Mouse (Mus musculus) limb, embryonic 15.5 days (tissue): ENCODE results near the gene Amz1. TPM values are rescaled to one million over a fixed set of nuclear protein-coding genes. Genes with fewer than 3 reads are reported as not detected.
A peak's percentile ranks its signal among the peaks of the same experiment; 100 is the strongest.

Experiments
- ATAC-seq: fragments of 200-750 bp; cut with Nextera tagmentation; 2 replicates; pipeline ENCODE4 v1.8.0; 2017; ENCODE audit warnings: low read depth, moderate TSS enrichment; ENCODE audit not compliant: insufficient number of reproducible peaks, low FRiP score, low TSS enrichment
- H3K27ac ChIP-seq: fragments of 300-500 bp; sonication (generic); 2 replicates; pipeline ENCODE4 v1.5.1; 2015; ENCODE audit warnings: moderate library complexity, mild to moderate bottlenecking, inconsistent platforms
- H3K27me3 ChIP-seq: fragments of 300-500 bp; sonication (generic); 2 replicates; pipeline ENCODE4 v1.6.1; 2015; ENCODE audit warnings: inconsistent platforms
- H3K36me3 ChIP-seq: fragments of 300-500 bp; sonication (generic); 2 replicates; pipeline ENCODE4 v1.6.1; 2015; ENCODE audit warnings: inconsistent platforms
- H3K4me1 ChIP-seq: fragments of 300-500 bp; sonication (generic); 2 replicates; pipeline ENCODE4 v1.6.1; 2015; ENCODE audit warnings: inconsistent platforms
- H3K4me2 ChIP-seq: fragments of 300-500 bp; sonication (generic); 2 replicates; pipeline ENCODE4 v1.6.1; 2015; ENCODE audit warnings: mild to moderate bottlenecking, inconsistent platforms
- H3K4me3 ChIP-seq: fragments of 300-500 bp; sonication (generic); 2 replicates; pipeline ENCODE4 v1.5.1; 2015; ENCODE audit warnings: mild to moderate bottlenecking, inconsistent platforms
- H3K9ac ChIP-seq: fragments of 300-500 bp; sonication (generic); 2 replicates; pipeline ENCODE4 v1.6.1; 2015; ENCODE audit warnings: inconsistent platforms
- H3K9me3 ChIP-seq: fragments of 300-500 bp; sonication (generic); 2 replicates; pipeline ENCODE4 v1.6.1; 2016; ENCODE audit warnings: inconsistent platforms
- WGBS: fragments of 180-500 bp; shearing (Covaris S2); methylation state at CpG from one replicate; pipeline ENCODE4 v1.1.7; 2015; 5-methylcytosine and 5-hydroxymethylcytosine counted together
- polyA plus RNA-seq: library from polyadenylated mRNA; unstranded; fragments of >200 nt; fragmentation: Nextera tagmentation; extraction: Ambion mirVana; gene quantifications from 2 replicates; pipeline ENCODE4 v1.2.1, GENCODE M21; 2015

Amz1 gene
- polyA plus RNA-seq: 1.5 and 2.3 TPM in 2 replicates

- no peak within 1 kb of the TSS for H3K4me3 ChIP-seq
- H3K36me3 ChIP-seq: peaks cover 12% of the 10 kb centered on the region
- H3K4me1 ChIP-seq: no peaks in the 10 kb centered on the region
- H3K27ac ChIP-seq: no peak within 1 kb of the TSS
- H3K27me3 ChIP-seq: no peaks in the 10 kb centered on the region
- no peak within 1 kb of the TSS for H3K4me2 ChIP-seq
- ATAC-seq: 0 out of 2 replicates have a peak, but pooled peaks have one; percentile 18
- no peaks in the 10 kb centered on the region for H3K9me3 ChIP-seq
- WGBS: 82% methylated on average over 13 of the region's 13 CpGs
- no peak within 1 kb of the TSS for H3K9ac ChIP-seq
These were observed at the start of gene Amz1 for GRCm38 (mm10) chr5:140723822-140724221. Gene Amz1, plus strand, starts transcription at chr5:140724127.

- Histone ChIP-seq H3K27me3 (no peaks in the 10 kb centered on the region), H3K9me3 (no peaks in the 10 kb centered on the region), H3K36me3 (peaks cover 79% of the 10 kb centered on the region), H3K4me1 (0 out of 2 replicates have a peak, but pooled peaks cover 8% of the 10 kb centered on the region), H3K4me3 (no peak overlapping the region), H3K9ac (no peak overlapping the region), H3K27ac (no peak overlapping the region), H3K4me2 (no peak overlapping the region)
- 60% methylated on average over 11 of the region's 11 CpGs for WGBS
- no peak for ATAC-seq
These were observed 48.8 kb upstream of the Amz1 start for GRCm38 (mm10) chr5:140675079-140675478.

GRCm38 (mm10) chr5:140675640-140676039 lies 48.3 kb upstream of the Amz1 start:
- no peaks in the 10 kb centered on the region for H3K27me3 ChIP-seq
- no peak for ATAC-seq
- no peak overlapping the region for H3K9ac ChIP-seq
- H3K27ac ChIP-seq: no peak overlapping the region; the same call in 1 of the 2 replicates
- no peak overlapping the region for H3K4me2 ChIP-seq
- no peak overlapping the region for H3K4me3 ChIP-seq
- H3K9me3 ChIP-seq: no peaks in the 10 kb centered on the region
- WGBS: 74% methylated on average over 11 of the region's 11 CpGs
- H3K36me3 ChIP-seq: peaks cover 76% of the 10 kb centered on the region
- 0 out of 2 replicates have a peak, but pooled peaks cover 8% of the 10 kb centered on the region for H3K4me1 ChIP-seq

- Histone ChIP-seq H3K27me3 (no peaks in the 10 kb centered on the region), H3K9me3 (no peaks in the 10 kb centered on the region), H3K27ac (no peak overlapping the region), H3K4me3 (no peak overlapping the region), H3K4me1 (0 out of 2 replicates have a peak, but pooled peaks cover 8% of the 10 kb centered on the region), H3K9ac (no peak overlapping the region), H3K36me3 (peaks cover 73% of the 10 kb centered on the region), H3K4me2 (no peak overlapping the region)
- WGBS: 92% methylated on average over 6 of the region's 6 CpGs
- ATAC-seq: no peak
These were observed 46.8 kb upstream of the Amz1 start for GRCm38 (mm10) chr5:140677137-140677536.

- H3K4me3 ChIP-seq: no peak overlapping the region
- no peak for ATAC-seq
- no peaks in the 10 kb centered on the region for H3K9me3 ChIP-seq
- H3K4me2 ChIP-seq: no peak overlapping the region
- peaks cover 71% of the 10 kb centered on the region for H3K36me3 ChIP-seq
- WGBS: 84% methylated on average over 6 of the region's 6 CpGs
- H3K27me3 ChIP-seq: no peaks in the 10 kb centered on the region
- H3K9ac ChIP-seq: no peak overlapping the region
- H3K27ac ChIP-seq: no peak overlapping the region
- H3K4me1 ChIP-seq: 0 out of 2 replicates have a peak, but pooled peaks cover 10% of the 10 kb centered on the region
These were observed 43.9 kb upstream of the Amz1 start for GRCm38 (mm10) chr5:140680051-140680450.

GRCm38 (mm10) chr5:140680950-140681349 lies 43.0 kb upstream of the Amz1 start:
- WGBS: 86% methylated on average over 1 of the region's 1 CpGs
- no peak overlapping the region for H3K4me3 ChIP-seq
- H3K4me2 ChIP-seq: no peak overlapping the region
- no peak for ATAC-seq
- no peak overlapping the region for H3K9ac ChIP-seq
- H3K9me3 ChIP-seq: no peaks in the 10 kb centered on the region
- no peak overlapping the region for H3K27ac ChIP-seq
- H3K4me1 ChIP-seq: 0 out of 2 replicates have a peak, but pooled peaks cover 5% of the 10 kb centered on the region
- no peaks in the 10 kb centered on the region for H3K27me3 ChIP-seq
- peaks cover 67% of the 10 kb centered on the region for H3K36me3 ChIP-seq

- WGBS: 91% methylated on average over 6 of the region's 6 CpGs
- peaks cover 67% of the 10 kb centered on the region for H3K36me3 ChIP-seq
These were observed 41.8 kb upstream of the Amz1 start for GRCm38 (mm10) chr5:140682113-140682512.

GRCm38 (mm10) chr5:140684343-140685148 lies 39.4 kb upstream of the Amz1 start:
- no peak overlapping the region for H3K27ac ChIP-seq
- WGBS: 51% methylated on average over 16 of the region's 16 CpGs
- H3K27me3 ChIP-seq: no peaks in the 10 kb centered on the region
- H3K9ac ChIP-seq: no peak overlapping the region
- ATAC-seq: no peak
- H3K4me1 ChIP-seq: 0 out of 2 replicates have a peak, but pooled peaks cover 2% of the 10 kb centered on the region
- no peak overlapping the region for H3K4me2 ChIP-seq
- peaks cover 69% of the 10 kb centered on the region for H3K36me3 ChIP-seq
- H3K4me3 ChIP-seq: no peak overlapping the region
- H3K9me3 ChIP-seq: no peaks in the 10 kb centered on the region

More at GRCm38 (mm10) chr5:140682113-140682512, 41.8 kb upstream of the Amz1 start:
- Histone ChIP-seq H3K9me3 (no peaks in the 10 kb centered on the region), H3K9ac (no peak overlapping the region), H3K4me3 (no peak overlapping the region), H3K27ac (0 out of 2 replicates have a peak overlapping the region, but pooled peaks have one; percentile 22), H3K4me2 (no peak overlapping the region), H3K27me3 (no peaks in the 10 kb centered on the region), H3K4me1 (0 out of 2 replicates have a peak, but pooled peaks cover 2% of the 10 kb centered on the region)
- no peak for ATAC-seq

- no peak for ATAC-seq
- no peaks in the 10 kb centered on the region for H3K9me3 ChIP-seq
- H3K27me3 ChIP-seq: no peaks in the 10 kb centered on the region
- H3K9ac ChIP-seq: no peak overlapping the region
- peaks cover 76% of the 10 kb centered on the region for H3K36me3 ChIP-seq
- H3K27ac ChIP-seq: no peak overlapping the region
- H3K4me3 ChIP-seq: no peak overlapping the region
- no peak overlapping the region for H3K4me2 ChIP-seq
- 0 out of 2 replicates have a peak, but pooled peaks cover 2% of the 10 kb centered on the region for H3K4me1 ChIP-seq
- WGBS: 62% methylated on average over 3 of the region's 3 CpGs
These were observed 35.5 kb upstream of the Amz1 start for GRCm38 (mm10) chr5:140688434-140688833.

- WGBS: 85% methylated on average over 7 of the region's 7 CpGs
- peaks cover 8% of the 10 kb centered on the region for H3K4me1 ChIP-seq
- no peaks in the 10 kb centered on the region for H3K27me3 ChIP-seq
- no peak overlapping the region for H3K4me2 ChIP-seq
- no peak for ATAC-seq
- peaks cover 61% of the 10 kb centered on the region for H3K36me3 ChIP-seq
- no peak overlapping the region for H3K4me3 ChIP-seq
- no peak overlapping the region for H3K27ac ChIP-seq
- no peak overlapping the region for H3K9ac ChIP-seq
- no peaks in the 10 kb centered on the region for H3K9me3 ChIP-seq
These were observed 27.9 kb upstream of the Amz1 start for GRCm38 (mm10) chr5:140695987-140696386.

GRCm38 (mm10) chr5:140699776-140700175 lies 24.2 kb upstream of the Amz1 start:
- ATAC-seq: no peak
- Histone ChIP-seq H3K27ac (no peak overlapping the region), H3K4me2 (no peak overlapping the region), H3K36me3 (peaks cover 33% of the 10 kb centered on the region), H3K9me3 (no peaks in the 10 kb centered on the region), H3K9ac (no peak overlapping the region), H3K27me3 (no peaks in the 10 kb centered on the region), H3K4me3 (no peak overlapping the region), H3K4me1 (peaks cover 25% of the 10 kb centered on the region)
- 82% methylated on average over 9 of the region's 9 CpGs for WGBS

GRCm38 (mm10) chr5:140701661-140702060 lies 22.3 kb upstream of the Amz1 start:
- H3K27me3 ChIP-seq: no peaks in the 10 kb centered on the region
- H3K9me3 ChIP-seq: no peaks in the 10 kb centered on the region
- H3K36me3 ChIP-seq: peaks cover 19% of the 10 kb centered on the region
- H3K4me2 ChIP-seq: peak overlapping the region; percentile 75
- H3K4me3 ChIP-seq: peak overlapping the region; percentile 90
- peak overlapping the region; percentile 83 for H3K9ac ChIP-seq
- peaks cover 35% of the 10 kb centered on the region for H3K4me1 ChIP-seq
- WGBS: under 1% methylated on average over 25 of the region's 25 CpGs
- H3K27ac ChIP-seq: peak overlapping the region; percentile 91
- no peak for ATAC-seq
